Mouse (Mus musculus): ENCODE results near the gene Cd200r4.

GRCm38 (mm10) chr16:44778538-44779147 lies 32.9 kb upstream of the Cd200r4 start:
- no peak for TF ChIP-seq POLR2A (IDR thresholded peaks at IDR 0.05; ENCODE audit: extremely low read depth, insufficient read depth, low read length)
- no peak for TF ChIP-seq CTCF (IDR thresholded peaks at IDR 0.05; ENCODE audit: low read depth, low read length)
